8 mouse cellular contexts compared by ENCODE assay signal in genomic region chr3:103968701-103969100, GRCm38 (mm10). TPM values are rescaled to one million over a fixed set of nuclear protein-coding genes. Genes with fewer than 3 reads are reported as not detected.
DNase-seq lines count a peak whose midpoint lies in the region; ATAC-seq and TF ChIP-seq lines count a peak whose summit lies in the region.

No protein-coding gene starts in this region.

- peak overlapping the region; percentile 87 for H3K27ac ChIP-seq in kidney, embryonic 14.5 days (ENCODE audit: low read depth, low read length)
- peak overlapping the region; percentile 95 for H3K27ac ChIP-seq in embryonic facial prominence, embryonic 15.5 days (replicated peaks)
- peak overlapping the region; percentile 86 for H3K27ac ChIP-seq in liver, postnatal 0 days (ENCODE audit: low read depth)
- peak overlapping the region; percentile 91 for H3K27ac ChIP-seq in stomach, embryonic 16.5 days (ENCODE audit: low read length)

- ATAC-seq in kidney, embryonic 14.5 days (ENCODE audit: low FRiP score, low TSS enrichment): peak; percentile 84
- ATAC-seq in G1E (ENCODE audit: extremely low read depth, insufficient number of reproducible peaks, low FRiP score, poor library complexity, severe bottlenecking): no peak
- peak; percentile 37 for ATAC-seq in embryonic facial prominence, embryonic 15.5 days (ENCODE audit: insufficient number of reproducible peaks, low FRiP score, low TSS enrichment, low read depth)
- peak; percentile 53 for ATAC-seq in inflammation-experienced regulatory T-cells, adult 6 months
- peak; percentile 40 for ATAC-seq in liver, postnatal 0 days
- peak; percentile 65 for ATAC-seq in stomach, embryonic 16.5 days (ENCODE audit: insufficient read depth, low FRiP score)

- WGBS in kidney, embryonic 14.5 days: under 1% methylated on average over 24 of the region's 24 CpGs
- 0% methylated on average over 16 of the region's 24 CpGs for WGBS in embryonic facial prominence, embryonic 15.5 days
- 1% methylated on average over 24 of the region's 24 CpGs for WGBS in liver, postnatal 0 days (ENCODE audit: insufficient replicate concordance)
- under 1% methylated on average over 24 of the region's 24 CpGs for WGBS in stomach, embryonic 16.5 days

- 0 out of 2 replicates have a peak, but pooled peaks cover 5% of the 10 kb centered on the region for H3K4me1 ChIP-seq in kidney, embryonic 14.5 days (ENCODE audit: control insufficient read depth, insufficient read depth, low read length)
- peaks cover 29% of the 10 kb centered on the region for H3K4me1 ChIP-seq in G1E (ENCODE audit: insufficient read depth, low read depth, low read length)
- peaks cover 15% of the 10 kb centered on the region for H3K4me1 ChIP-seq in embryonic facial prominence, embryonic 15.5 days
- peaks cover 8% of the 10 kb centered on the region for H3K4me1 ChIP-seq in liver, postnatal 0 days (ENCODE audit: insufficient read depth)
- H3K4me1 ChIP-seq in stomach, embryonic 16.5 days (ENCODE audit: control insufficient read depth, insufficient read depth, low read length): peaks cover 9% of the 10 kb centered on the region; the same call in 1 of the 2 replicates

- H3K9ac ChIP-seq in kidney, embryonic 14.5 days (ENCODE audit: low read depth, low read length): peak overlapping the region; percentile 74
- H3K9ac ChIP-seq in embryonic facial prominence, embryonic 15.5 days: peak overlapping the region; percentile 87
- peak overlapping the region; percentile 93 for H3K9ac ChIP-seq in liver, postnatal 0 days (replicated peaks)
- H3K9ac ChIP-seq in stomach, embryonic 16.5 days (ENCODE audit: low read length): peak overlapping the region; percentile 83

- peaks cover 21% of the 10 kb centered on the region for H3K36me3 ChIP-seq in kidney, embryonic 14.5 days (ENCODE audit: control insufficient read depth, insufficient read depth, low read length)
- H3K36me3 ChIP-seq in G1E (replicated peaks): peaks cover 37% of the 10 kb centered on the region
- peaks cover 10% of the 10 kb centered on the region for H3K36me3 ChIP-seq in embryonic facial prominence, embryonic 15.5 days
- H3K36me3 ChIP-seq in liver, postnatal 0 days (replicated peaks; ENCODE audit: insufficient read depth, low read length): peaks cover 9% of the 10 kb centered on the region
- 0 out of 2 replicates have a peak, but pooled peaks cover 6% of the 10 kb centered on the region for H3K36me3 ChIP-seq in stomach, embryonic 16.5 days (ENCODE audit: control insufficient read depth, insufficient read depth, low read length)

- no peak for TF ChIP-seq CTCF in G1E (IDR thresholded peaks at IDR 0.05; ENCODE audit: low read depth, low read length)
- no peak for TF ChIP-seq CTCF in liver, postnatal 0 days (IDR thresholded peaks at IDR 0.05; ENCODE audit: low read depth)

- no peak for TF ChIP-seq EP300 in liver, postnatal 0 days (IDR thresholded peaks at IDR 0.05; ENCODE audit: low read depth)

- DNase-seq in kidney, adult 8-10 months: no peak
- no peak for DNase-seq in G1E (ENCODE audit: low spot score)
- DNase-seq in liver, postnatal 0 days: no peak
- no peak for DNase-seq in adrenal gland, postnatal 14 days

- peak overlapping the region; percentile 49 for H3K4me2 ChIP-seq in kidney, embryonic 14.5 days (replicated peaks; ENCODE audit: low read depth, low read length)
- peak overlapping the region; percentile 73 for H3K4me2 ChIP-seq in embryonic facial prominence, embryonic 15.5 days (replicated peaks)
- H3K4me2 ChIP-seq in liver, postnatal 0 days (ENCODE audit: low read depth, low read length): peak overlapping the region; percentile 87
- peak overlapping the region; percentile 60 for H3K4me2 ChIP-seq in stomach, embryonic 16.5 days (ENCODE audit: low read depth, low read length)

- H3K9me3 ChIP-seq in kidney, embryonic 14.5 days (ENCODE audit: control insufficient read depth, low read length): no peaks in the 10 kb centered on the region
- no peaks in the 10 kb centered on the region for H3K9me3 ChIP-seq in G1E (replicated peaks)
- H3K9me3 ChIP-seq in embryonic facial prominence, embryonic 15.5 days (replicated peaks): no peaks in the 10 kb centered on the region
- H3K9me3 ChIP-seq in liver, postnatal 0 days (ENCODE audit: low read length): no peaks in the 10 kb centered on the region
- H3K9me3 ChIP-seq in stomach, embryonic 16.5 days (replicated peaks; ENCODE audit: control insufficient read depth, low read length): no peaks in the 10 kb centered on the region

- no peaks in the 10 kb centered on the region for H3K27me3 ChIP-seq in kidney, embryonic 14.5 days (ENCODE audit: control insufficient read depth, insufficient read depth, low read length)
- H3K27me3 ChIP-seq in G1E (ENCODE audit: insufficient read depth, low read length): no peaks in the 10 kb centered on the region
- H3K27me3 ChIP-seq in embryonic facial prominence, embryonic 15.5 days: no peaks in the 10 kb centered on the region
- H3K27me3 ChIP-seq in liver, postnatal 0 days (ENCODE audit: insufficient read depth, low read length): no peaks in the 10 kb centered on the region
- no peaks in the 10 kb centered on the region for H3K27me3 ChIP-seq in stomach, embryonic 16.5 days (ENCODE audit: control insufficient read depth, insufficient read depth, low read length)

- H3K4me3 ChIP-seq in kidney, embryonic 14.5 days (ENCODE audit: low read length): peak overlapping the region; percentile 71
- H3K4me3 ChIP-seq in G1E (ENCODE audit: low read depth, low read length): peak overlapping the region; percentile 93
- peak overlapping the region; percentile 92 for H3K4me3 ChIP-seq in embryonic facial prominence, embryonic 15.5 days (replicated peaks)
- H3K4me3 ChIP-seq in liver, postnatal 0 days (ENCODE audit: low read depth, low read length): peak overlapping the region; percentile 99
- H3K4me3 ChIP-seq in stomach, embryonic 16.5 days (replicated peaks; ENCODE audit: low read length): peak overlapping the region; percentile 98

RNA-seq across cellular contexts. Expression of gene Phtf1, which starts 0.8 kb away (rescaled TPM):
- 27.3 and 37.6 TPM in 2 replicates for polyA plus RNA-seq in kidney, embryonic 14.5 days (2014; fragmentation: Nextera tagmentation; extraction: Ambion mirVana)
- total RNA-seq in G1E (2014; fragmentation: Nextera tagmentation) (14.4 and 17.2 TPM in 2 replicates), G1E (2017) (34.8 and 36.1 TPM in 2 replicates)
- 13.3 and 19.5 TPM in 2 replicates for polyA plus RNA-seq in G1E (2012)
- 36.0 and 37.5 TPM in 2 replicates for polyA plus RNA-seq in embryonic facial prominence, embryonic 15.5 days (2015; fragmentation: Nextera tagmentation; extraction: Ambion mirVana)
- polyA plus RNA-seq in inflammation-experienced regulatory T-cells, adult 6 months (2017; shearing (Covaris generic)): 10 to 100 TPM; 10.1 to 13.8 (median 11.9) TPM
- 3.8 and 3.9 TPM in 2 replicates for polyA plus RNA-seq in liver, postnatal 0 days (2015; fragmentation: Nextera tagmentation; extraction: Ambion mirVana)
- 17.3 and 17.9 TPM in 2 replicates for polyA plus RNA-seq in stomach, embryonic 16.5 days (2015; fragmentation: Nextera tagmentation; extraction: Ambion mirVana)
- total RNA-seq in adrenal gland, postnatal 14 days (2021): 18.7 and 20.3 TPM in 2 replicates

RNA-seq across cellular contexts. Expression of gene Rsbn1, which starts 54.8 kb away (rescaled TPM):
- polyA plus RNA-seq in kidney, embryonic 14.5 days (2014; fragmentation: Nextera tagmentation; extraction: Ambion mirVana): 13.2 and 13.3 TPM in 2 replicates
- total RNA-seq in G1E (2014; fragmentation: Nextera tagmentation) (38.9 and 39.6 TPM in 2 replicates), G1E (2017) (29.4 and 34.7 TPM in 2 replicates)
- polyA plus RNA-seq in G1E (2012): 13.3 and 16.5 TPM in 2 replicates
- polyA plus RNA-seq in embryonic facial prominence, embryonic 15.5 days (2015; fragmentation: Nextera tagmentation; extraction: Ambion mirVana): 11.6 and 12.3 TPM in 2 replicates
- polyA plus RNA-seq in inflammation-experienced regulatory T-cells, adult 6 months (2017; shearing (Covaris generic)): 10 to 100 TPM; 10.5 to 11.8 (median 11.2) TPM
- polyA plus RNA-seq in liver, postnatal 0 days (2015; fragmentation: Nextera tagmentation; extraction: Ambion mirVana): 3.4 and 3.8 TPM in 2 replicates
- 6.3 and 7.3 TPM in 2 replicates for polyA plus RNA-seq in stomach, embryonic 16.5 days (2015; fragmentation: Nextera tagmentation; extraction: Ambion mirVana)
- total RNA-seq in adrenal gland, postnatal 14 days (2021): 16.2 and 18.0 TPM in 2 replicates
